Mouse (Mus musculus) heart, embryonic 15.5 days (tissue): ENCODE results near the gene Ankrd12. TPM values are rescaled to one million over a fixed set of nuclear protein-coding genes. Genes with fewer than 3 reads are reported as not detected.

ENCODE experiments used
- ATAC-seq: fragments of 200-750 bp; cut with Nextera tagmentation; replicated peaks from 2 replicates; pipeline ENCODE4 v1.8.0; 2017; ENCODE audit warnings: low read depth, moderate TSS enrichment; ENCODE audit not compliant: insufficient number of reproducible peaks, insufficient read depth, low FRiP score
- H3K27ac ChIP-seq: fragments of 300-500 bp; sonication (generic); 2 replicates; pipeline ENCODE4 v1.5.1; 2015; ENCODE audit warnings: mild to moderate bottlenecking, inconsistent platforms
- H3K27me3 ChIP-seq: fragments of 300-500 bp; sonication (generic); 2 replicates; pipeline ENCODE4 v1.6.1; 2015; ENCODE audit warnings: inconsistent platforms
- H3K36me3 ChIP-seq: fragments of 300-500 bp; sonication (generic); 2 replicates; pipeline ENCODE4 v1.6.1; 2015; ENCODE audit warnings: mild to moderate bottlenecking, inconsistent platforms
- H3K4me1 ChIP-seq: fragments of 300-500 bp; sonication (generic); replicated peaks from 2 replicates; pipeline ENCODE4 v1.6.1; 2015; ENCODE audit warnings: inconsistent platforms
- H3K4me2 ChIP-seq: fragments of 300-500 bp; sonication (generic); 2 replicates; pipeline ENCODE4 v1.6.1; 2015; ENCODE audit warnings: inconsistent platforms, mild to moderate bottlenecking, moderate library complexity
- H3K4me3 ChIP-seq: fragments of 300-500 bp; sonication (generic); 2 replicates; pipeline ENCODE4 v1.5.1; 2015; ENCODE audit warnings: mild to moderate bottlenecking, inconsistent platforms
- H3K9ac ChIP-seq: fragments of 300-500 bp; sonication (generic); 2 replicates; pipeline ENCODE4 v1.6.1; 2015; ENCODE audit warnings: mild to moderate bottlenecking, inconsistent platforms
- H3K9me3 ChIP-seq: fragments of 300-500 bp; sonication (generic); replicated peaks from 2 replicates; pipeline ENCODE4 v1.6.1; 2016; ENCODE audit warnings: inconsistent platforms
- WGBS: fragments of 180-500 bp; shearing (Covaris S2); methylation state at CpG from one replicate; pipeline ENCODE4 v1.1.7; 2015; ENCODE audit warnings: mixed read lengths; 5-methylcytosine and 5-hydroxymethylcytosine counted together
- polyA plus RNA-seq: library from polyadenylated mRNA; unstranded; fragments of >200 nt; fragmentation: Nextera tagmentation; extraction: Ambion mirVana; gene quantifications from 2 replicates; pipeline ENCODE4 v1.2.1, GENCODE M21; 2015

The Ankrd12 gene
- polyA plus RNA-seq, 1 experiment from 2014 or later: 20.7 TPM

DNA sequence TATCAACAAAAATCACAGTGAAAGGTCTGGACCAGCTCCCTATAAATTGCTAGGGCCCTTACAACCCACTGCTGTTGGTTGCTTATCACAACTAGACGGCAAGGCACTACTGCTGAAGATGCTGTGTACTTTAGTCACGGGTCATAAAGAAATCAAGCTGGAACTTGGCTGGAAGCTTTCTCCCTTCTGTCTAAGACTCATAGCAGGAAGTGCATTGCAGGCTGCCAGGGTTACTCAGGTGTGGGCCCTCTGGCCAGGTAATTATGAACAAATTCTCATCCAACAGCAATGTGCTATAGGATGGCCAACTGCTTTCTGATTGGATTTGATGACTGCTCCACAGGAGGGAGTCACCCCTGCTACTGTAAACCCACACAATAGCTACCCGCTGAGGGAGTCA is 117.9 kb downstream of the Ankrd12 start:
- Histone ChIP-seq H3K27ac (no peak overlapping the region), H3K4me1 (peaks cover 18% of the 10 kb centered on the region), H3K4me2 (no peak overlapping the region), H3K9me3 (no peaks in the 10 kb centered on the region), H3K9ac (no peak overlapping the region), H3K27me3 (no peaks in the 10 kb centered on the region), H3K36me3 (no peaks in the 10 kb centered on the region), H3K4me3 (no peak overlapping the region)
- 67% methylated on average over 3 of the region's 3 CpGs for WGBS
- no peak for ATAC-seq

GRCm38 (mm10) chr17:65958366-65958765 is 118.5 kb downstream of the Ankrd12 start:
- Histone ChIP-seq H3K4me1 (peaks cover 15% of the 10 kb centered on the region), H3K36me3 (no peaks in the 10 kb centered on the region), H3K27ac (no peak overlapping the region), H3K4me3 (no peak overlapping the region), H3K9ac (no peak overlapping the region), H3K27me3 (no peaks in the 10 kb centered on the region), H3K4me2 (no peak overlapping the region), H3K9me3 (no peaks in the 10 kb centered on the region)
- no peak for ATAC-seq
- 65% methylated on average over 1 of the region's 1 CpGs for WGBS

DNA sequence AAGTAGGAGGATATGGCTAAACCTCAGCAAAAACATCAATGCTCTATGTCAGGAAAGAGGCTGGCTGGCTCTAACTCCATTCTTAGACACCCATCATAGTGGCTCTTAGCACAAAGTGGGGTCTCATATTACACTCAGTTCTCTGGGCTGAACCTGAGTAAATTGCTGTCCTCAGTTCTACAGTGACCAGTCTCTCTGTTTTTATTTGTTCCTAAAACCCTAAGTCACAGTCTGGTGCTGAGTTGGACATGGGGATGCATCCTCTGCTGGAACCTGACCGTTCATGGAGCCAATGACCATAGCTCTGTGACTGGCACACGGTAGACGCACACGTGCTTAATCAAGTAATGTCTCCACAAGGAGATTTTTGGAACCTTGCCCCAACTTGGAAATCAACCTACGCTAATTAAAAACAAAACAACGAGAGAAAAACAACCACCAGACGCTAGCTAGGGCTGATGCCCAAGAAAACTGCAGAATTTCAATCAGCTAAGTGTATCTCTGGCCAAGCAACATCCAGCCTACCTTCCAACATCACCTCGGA is 119.0 kb downstream of the Ankrd12 start:
- Histone ChIP-seq H3K4me3 (no peak overlapping the region), H3K36me3 (no peaks in the 10 kb centered on the region), H3K9me3 (no peaks in the 10 kb centered on the region), H3K9ac (no peak overlapping the region), H3K27ac (peak overlapping the region; percentile 54), H3K4me2 (no peak overlapping the region; the same call in 1 of the 2 replicates), H3K27me3 (no peaks in the 10 kb centered on the region), H3K4me1 (peaks cover 11% of the 10 kb centered on the region)
- WGBS: 82% methylated on average over 8 of the region's 8 CpGs
- ATAC-seq: no peak

DNA sequence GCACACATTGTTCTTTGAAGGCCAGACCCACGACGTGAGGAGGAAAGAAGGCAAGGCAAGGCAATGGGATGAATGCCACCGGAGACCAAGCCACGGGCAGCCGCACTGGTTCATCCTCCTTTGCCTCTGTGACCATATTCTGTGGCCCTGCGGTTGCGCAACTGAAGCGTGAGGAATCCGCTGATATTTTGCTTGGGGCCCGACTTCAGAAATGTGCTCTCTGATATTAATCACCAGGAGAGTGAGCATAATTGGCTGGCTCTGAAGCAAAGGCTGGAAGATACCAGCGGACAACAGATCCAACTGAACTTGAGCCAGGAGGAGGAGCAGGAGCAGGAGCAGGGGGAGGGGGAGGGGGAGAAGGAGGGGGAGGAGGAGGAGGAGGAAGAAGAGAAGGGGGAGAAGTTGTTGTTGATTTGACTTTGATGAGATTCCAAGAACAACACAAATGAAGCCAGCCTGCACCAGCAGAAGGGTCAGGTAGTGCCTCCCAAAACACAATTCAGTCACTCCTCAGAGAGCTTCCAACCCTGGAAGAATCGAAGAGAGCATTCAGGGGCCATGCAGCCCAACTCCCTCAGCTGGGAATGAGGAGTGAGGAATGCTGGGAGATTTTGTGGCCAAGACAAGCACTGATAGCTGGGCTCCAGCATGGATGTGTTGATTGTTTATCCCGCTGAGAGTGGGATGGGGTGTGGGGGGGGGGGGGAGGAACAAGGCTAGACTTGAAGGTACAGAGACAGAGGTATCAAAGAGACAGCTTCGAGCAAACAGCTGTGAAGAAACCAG is 119.7 kb downstream of the Ankrd12 start:
- Histone ChIP-seq H3K27me3 (no peaks in the 10 kb centered on the region), H3K4me1 (peaks cover 11% of the 10 kb centered on the region), H3K36me3 (no peaks in the 10 kb centered on the region), H3K9ac (no peak overlapping the region), H3K4me2 (peak overlapping the region; percentile 23; the same call in 1 of the 2 replicates), H3K27ac (peak overlapping the region; percentile 54), H3K4me3 (no peak overlapping the region), H3K9me3 (no peaks in the 10 kb centered on the region)
- 47% methylated on average over 14 of the region's 14 CpGs for WGBS
- peak; percentile 58 for ATAC-seq

- 87% methylated on average over 3 of the region's 3 CpGs for WGBS
- Histone ChIP-seq H3K9ac (no peak overlapping the region), H3K4me1 (peaks cover 15% of the 10 kb centered on the region), H3K27ac (no peak overlapping the region), H3K36me3 (no peaks in the 10 kb centered on the region), H3K27me3 (no peaks in the 10 kb centered on the region), H3K4me2 (no peak overlapping the region), H3K9me3 (no peaks in the 10 kb centered on the region), H3K4me3 (no peak overlapping the region)
- ATAC-seq: no peak
Observed at GRCm38 (mm10) chr17:65956140-65956539, 120.7 kb downstream of the Ankrd12 start.

- no peak overlapping the region for H3K9ac ChIP-seq
- no peak overlapping the region for H3K4me3 ChIP-seq
- H3K4me2 ChIP-seq: no peak overlapping the region
- 51% methylated on average over 4 of the region's 4 CpGs for whole genome bisulfite sequencing
- H3K27me3 ChIP-seq: no peaks in the 10 kb centered on the region
- H3K27ac ChIP-seq: no peak overlapping the region
- ATAC-seq: no peak
- H3K9me3 ChIP-seq: no peaks in the 10 kb centered on the region
- peaks cover 28% of the 10 kb centered on the region for H3K4me1 ChIP-seq
- no peaks in the 10 kb centered on the region for H3K36me3 ChIP-seq
Observed at GRCm38 (mm10) chr17:65953959-65954358, 122.9 kb downstream of the Ankrd12 start.

GRCm38 (mm10) chr17:65952083-65952482 is 124.8 kb downstream of the Ankrd12 start:
- H3K36me3 ChIP-seq: no peaks in the 10 kb centered on the region
- no peak overlapping the region for H3K9ac ChIP-seq
- H3K27me3 ChIP-seq: no peaks in the 10 kb centered on the region
- H3K4me1 ChIP-seq: peaks cover 26% of the 10 kb centered on the region
- no peak for ATAC-seq
- H3K27ac ChIP-seq: no peak overlapping the region
- H3K4me2 ChIP-seq: no peak overlapping the region
- WGBS: 80% methylated on average over 5 of the region's 5 CpGs
- H3K9me3 ChIP-seq: no peaks in the 10 kb centered on the region
- no peak overlapping the region for H3K4me3 ChIP-seq

GRCm38 (mm10) chr17:65950622-65951404 is 126.1 kb downstream of the Ankrd12 start, which contains the start of gene Twsg1:
TSS of gene Twsg1 (minus strand) at chr17:65951226.
- peaks cover 7% of the 10 kb centered on the region; the same call in 1 of the 2 replicates for H3K36me3 ChIP-seq
- ATAC-seq: peak; percentile 96
- no peaks in the 10 kb centered on the region for H3K9me3 ChIP-seq
- H3K4me1 ChIP-seq: peaks cover 22% of the 10 kb centered on the region
- peak within 1 kb of the TSS; percentile 87 for H3K9ac ChIP-seq
- H3K4me3 ChIP-seq: peak within 1 kb of the TSS; percentile 70
- H3K27me3 ChIP-seq: no peaks in the 10 kb centered on the region
- under 1% methylated on average over 68 of the region's 87 CpGs for WGBS
- peak within 1 kb of the TSS; percentile 65 for H3K4me2 ChIP-seq
- peak within 1 kb of the TSS; percentile 88 for H3K27ac ChIP-seq

- peaks cover 22% of the 10 kb centered on the region for H3K4me1 ChIP-seq
- no peak for ATAC-seq
- H3K27ac ChIP-seq: peak overlapping the region; percentile 88
- H3K9ac ChIP-seq: peak overlapping the region; percentile 87
- 33% methylated on average over 7 of the region's 7 CpGs for WGBS
- peak overlapping the region; percentile 70 for H3K4me3 ChIP-seq
- peak overlapping the region; percentile 65 for H3K4me2 ChIP-seq
- no peaks in the 10 kb centered on the region for H3K9me3 ChIP-seq
- no peaks in the 10 kb centered on the region for H3K27me3 ChIP-seq
- H3K36me3 ChIP-seq: peaks cover 7% of the 10 kb centered on the region; the same call in 1 of the 2 replicates
Observed at GRCm38 (mm10) chr17:65950183-65950582, 126.7 kb downstream of the Ankrd12 start.

- Histone ChIP-seq H3K4me2 (peak overlapping the region; percentile 9; the same call in 1 of the 2 replicates), H3K4me3 (no peak overlapping the region), H3K27ac (peak overlapping the region; percentile 64), H3K4me1 (peaks cover 22% of the 10 kb centered on the region), H3K36me3 (peaks cover 7% of the 10 kb centered on the region; the same call in 1 of the 2 replicates), H3K27me3 (no peaks in the 10 kb centered on the region), H3K9ac (no peak overlapping the region), H3K9me3 (no peaks in the 10 kb centered on the region)
- ATAC-seq: no peak
- 26% methylated on average over 8 of the region's 8 CpGs for WGBS
Observed at GRCm38 (mm10) chr17:65947307-65947706, 129.6 kb downstream of the Ankrd12 start.

- H3K36me3 ChIP-seq: peaks cover 7% of the 10 kb centered on the region; the same call in 1 of the 2 replicates
- no peak overlapping the region for H3K4me3 ChIP-seq
- H3K9ac ChIP-seq: no peak overlapping the region
- ATAC-seq: no peak
- WGBS: 78% methylated on average over 2 of the region's 2 CpGs
- peaks cover 24% of the 10 kb centered on the region; the same call in 1 of the 2 replicates for H3K4me1 ChIP-seq
- no peaks in the 10 kb centered on the region for H3K27me3 ChIP-seq
- no peaks in the 10 kb centered on the region for H3K9me3 ChIP-seq
- no peak overlapping the region for H3K27ac ChIP-seq
- no peak overlapping the region for H3K4me2 ChIP-seq
Observed at GRCm38 (mm10) chr17:65945420-65945819, 131.5 kb downstream of the Ankrd12 start.
